Mouse (Mus musculus) adrenal gland, postnatal 25 days (tissue): ENCODE results near the gene Hs1bp3. TPM values are rescaled to one million over a fixed set of nuclear protein-coding genes. Genes with fewer than 3 reads are reported as not detected.

Experiments
- DNase-seq: peaks from one replicate; pipeline ENCODE4 v3.0.0; 2021; ENCODE audit warnings: mixed read lengths
- total RNA-seq: library from RNA; stranded (reverse); gene quantifications from 2 replicates; pipeline ENCODE4 v1.2.3, GENCODE M21; 2021

Gene Hs1bp3
- total RNA-seq, 1 experiment from 2014 or later, result 22.3 TPM

- no peak for DNase-seq
Observed at GRCm38 (mm10) chr12:8364321-8364838, 51.1 kb downstream of the Hs1bp3 start.

GRCm38 (mm10) chr12:8365336-8365735 is 52.1 kb downstream of the Hs1bp3 start:
- DNase-seq, result peak; percentile 79

- DNase-seq, result no peak
Observed at GRCm38 (mm10) chr12:8365905-8366576, 52.8 kb downstream of the Hs1bp3 start.

- no peak for DNase-seq
Observed at GRCm38 (mm10) chr12:8366688-8367087, 53.5 kb downstream of the Hs1bp3 start.

GRCm38 (mm10) chr12:8371746-8372510 is 58.7 kb downstream of the Hs1bp3 start:
- no peak for DNase-seq

- DNase-seq, result no peak
Observed at GRCm38 (mm10) chr12:8372511-8373180, 59.4 kb downstream of the Hs1bp3 start.

GRCm38 (mm10) chr12:8373741-8374140 is 60.5 kb downstream of the Hs1bp3 start:
- no peak for DNase-seq

- peak; percentile 40 for DNase-seq
Observed at GRCm38 (mm10) chr12:8377169-8377568, 63.9 kb downstream of the Hs1bp3 start.

GRCm38 (mm10) chr12:8377955-8378620 is 64.9 kb downstream of the Hs1bp3 start:
- DNase-seq, result no peak

- peak; percentile 90 for DNase-seq
Observed at GRCm38 (mm10) chr12:8379795-8380521, 66.7 kb downstream of the Hs1bp3 start.

- no peak for DNase-seq
Observed at GRCm38 (mm10) chr12:8380944-8381343, 67.7 kb downstream of the Hs1bp3 start.

- no peak for DNase-seq
Observed at GRCm38 (mm10) chr12:8381940-8382339, 68.7 kb downstream of the Hs1bp3 start.

GRCm38 (mm10) chr12:8383822-8384221 is 70.6 kb downstream of the Hs1bp3 start:
- no peak for DNase-seq

GRCm38 (mm10) chr12:8386451-8387011 is 73.3 kb downstream of the Hs1bp3 start:
- DNase-seq, result peak; percentile 37

GRCm38 (mm10) chr12:8387281-8387680 is 74.0 kb downstream of the Hs1bp3 start:
- DNase-seq, result no peak

GRCm38 (mm10) chr12:8388529-8389414 is 75.5 kb downstream of the Hs1bp3 start:
- DNase-seq, result no peak

GRCm38 (mm10) chr12:8393226-8393625 is 80.0 kb downstream of the Hs1bp3 start:
- DNase-seq, result no peak
